Mouse (Mus musculus): ENCODE data around the gene Kif15.

GRCm38 (mm10) chr9:123024201-123024600 is 73.4 kb downstream of the Kif15 start:
- no peak for TF ChIP-seq CTCF (IDR thresholded peaks at IDR 0.05; ENCODE audit: extremely low read depth, insufficient read depth, insufficient read length, insufficient replicate concordance)
- no peak for TF ChIP-seq POLR2A (IDR thresholded peaks at IDR 0.05; ENCODE audit: low read depth, low read length)

All from spleen, adult 2 months (tissue).